Mouse (Mus musculus) midbrain, embryonic 15.5 days (tissue): ENCODE results near the gene Flvcr1. TPM values are rescaled to one million over a fixed set of nuclear protein-coding genes. Genes with fewer than 3 reads are reported as not detected.

ENCODE experiments used
- ATAC-seq: fragments of 200-750 bp; cut with Nextera tagmentation; replicated peaks from 2 replicates; pipeline ENCODE4 v1.8.0; 2017; ENCODE audit warnings: moderate TSS enrichment
- H3K27ac ChIP-seq: fragments of 300-500 bp; sonication (generic); 2 replicates; pipeline ENCODE4 v1.5.1; 2015; ENCODE audit warnings: mild to moderate bottlenecking, inconsistent platforms
- H3K27me3 ChIP-seq: fragments of 300-500 bp; sonication (generic); replicated peaks from 2 replicates; pipeline ENCODE4 v1.6.1; 2015; ENCODE audit warnings: inconsistent platforms
- H3K36me3 ChIP-seq: fragments of 300-500 bp; sonication (generic); replicated peaks from 2 replicates; pipeline ENCODE4 v1.6.1; 2015; ENCODE audit warnings: inconsistent platforms
- H3K4me1 ChIP-seq: fragments of 300-500 bp; sonication (generic); 2 replicates; pipeline ENCODE4 v1.6.1; 2015; ENCODE audit warnings: inconsistent platforms
- H3K4me2 ChIP-seq: fragments of 300-500 bp; sonication (generic); 2 replicates; pipeline ENCODE4 v1.6.1; 2015; ENCODE audit warnings: inconsistent platforms, mild to moderate bottlenecking, moderate library complexity
- H3K4me3 ChIP-seq: fragments of 300-500 bp; sonication (generic); 2 replicates; pipeline ENCODE4 v1.5.1; 2015; ENCODE audit warnings: mild to moderate bottlenecking, inconsistent platforms
- H3K9ac ChIP-seq: fragments of 300-500 bp; sonication (generic); 2 replicates; pipeline ENCODE4 v1.6.1; 2015; ENCODE audit warnings: mild to moderate bottlenecking, inconsistent platforms
- H3K9me3 ChIP-seq: fragments of 300-500 bp; sonication (generic); 2 replicates; pipeline ENCODE4 v1.6.1; 2016; ENCODE audit warnings: inconsistent platforms
- WGBS: fragments of 180-500 bp; shearing (Covaris S2); methylation state at CpG from one replicate; pipeline ENCODE4 v1.1.7; 2015; ENCODE audit warnings: mixed read lengths; 5-methylcytosine and 5-hydroxymethylcytosine counted together
- polyA plus RNA-seq: library from polyadenylated mRNA; unstranded; fragments of >200 nt; fragmentation: Nextera tagmentation; extraction: Ambion mirVana; gene quantifications from 2 replicates; pipeline ENCODE4 v1.2.1, GENCODE M21; 2015

The Flvcr1 gene
- polyA plus RNA-seq, 1 experiment from 2014 or later = 8.7 TPM

DNA sequence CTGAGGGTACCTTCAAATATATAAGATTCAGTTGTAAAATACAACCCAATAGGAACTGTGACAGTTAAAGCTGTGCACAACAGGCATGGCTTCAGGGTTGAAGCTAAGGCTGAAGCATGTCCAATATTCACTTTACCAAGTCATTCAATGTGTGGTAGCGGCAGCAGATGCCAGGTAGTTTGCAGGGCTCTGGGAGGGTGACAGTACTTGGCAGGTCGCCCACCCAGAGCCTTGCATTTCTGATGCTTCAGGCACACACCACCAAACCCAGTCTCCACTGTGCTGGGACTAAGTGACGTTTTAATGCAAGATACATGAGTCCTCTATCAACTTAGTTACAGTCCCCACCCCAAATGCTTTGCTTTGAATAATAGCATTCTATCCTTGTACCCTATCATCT, 25.3 kb downstream of the Flvcr1 start:
- Histone ChIP-seq H3K4me3 (no peak overlapping the region), H3K27me3 (no peaks in the 10 kb centered on the region), H3K9me3 (peaks cover 5% of the 10 kb centered on the region; the same call in 1 of the 2 replicates), H3K36me3 (peaks cover 7% of the 10 kb centered on the region; the same call in 1 of the 2 replicates), H3K9ac (no peak overlapping the region), H3K27ac (no peak overlapping the region), H3K4me2 (no peak overlapping the region), H3K4me1 (no peaks in the 10 kb centered on the region)
- 83% methylated on average over 3 of the region's 3 CpGs for WGBS
- ATAC-seq = no peak

DNA sequence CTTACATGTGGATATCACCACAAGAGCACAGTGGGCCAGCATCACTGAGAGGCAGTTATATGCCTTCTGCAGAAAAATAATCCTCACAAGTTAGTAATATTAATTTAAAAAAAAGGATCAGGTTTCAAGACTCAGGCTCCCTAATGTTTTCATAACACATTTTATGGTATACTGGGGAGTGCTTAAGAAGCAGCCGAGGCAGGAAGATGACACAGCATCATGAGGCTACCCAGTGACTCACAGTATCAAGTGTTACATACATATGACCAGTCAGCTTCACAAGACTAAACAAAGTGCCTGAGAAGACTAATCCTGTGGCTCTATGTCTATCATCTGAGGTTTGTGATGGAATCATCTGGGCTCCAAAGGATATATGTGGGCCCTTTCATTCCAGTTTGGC, 27.9 kb downstream of the Flvcr1 start:
- Histone ChIP-seq H3K4me3 (no peak overlapping the region), H3K27me3 (no peaks in the 10 kb centered on the region), H3K27ac (no peak overlapping the region), H3K4me2 (no peak overlapping the region), H3K9me3 (peaks cover 5% of the 10 kb centered on the region; the same call in 1 of the 2 replicates), H3K9ac (no peak overlapping the region), H3K4me1 (no peaks in the 10 kb centered on the region), H3K36me3 (no peaks in the 10 kb centered on the region)
- 85% methylated on average over 1 of the region's 1 CpGs for WGBS
- ATAC-seq = no peak

DNA sequence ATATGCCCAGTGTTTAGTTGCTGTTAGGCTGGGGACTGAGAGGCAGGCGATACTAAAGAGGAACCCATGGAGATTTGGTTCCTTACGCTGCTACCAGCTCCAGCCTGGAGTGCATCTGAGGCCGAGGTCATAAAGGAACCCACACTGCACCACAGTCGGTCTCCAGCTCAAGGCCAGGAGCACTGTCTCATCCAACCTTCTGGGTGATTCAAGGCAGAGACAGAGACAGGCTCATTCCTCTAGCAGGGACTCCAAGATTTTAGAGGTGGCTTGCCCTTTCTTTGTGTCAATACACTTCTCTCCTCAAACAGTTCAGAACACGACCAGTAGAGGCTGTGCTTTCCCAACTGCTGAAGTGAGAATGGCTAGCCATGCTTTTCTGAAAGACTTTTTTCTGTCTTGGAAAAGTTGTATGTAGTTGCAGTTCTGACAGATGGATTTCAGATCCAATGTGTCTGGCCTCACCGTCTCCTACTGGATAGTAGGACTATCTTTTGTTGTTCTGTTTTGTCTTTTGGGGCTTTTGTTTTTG, 29.5 kb downstream of the Flvcr1 start:
- H3K27ac ChIP-seq = no peak overlapping the region
- H3K4me2 ChIP-seq = no peak overlapping the region
- H3K4me1 ChIP-seq = no peaks in the 10 kb centered on the region
- ATAC-seq = no peak
- no peak overlapping the region for H3K4me3 ChIP-seq
- H3K9ac ChIP-seq = no peak overlapping the region
- H3K36me3 ChIP-seq = no peaks in the 10 kb centered on the region
- H3K9me3 ChIP-seq = peaks cover 5% of the 10 kb centered on the region; the same call in 1 of the 2 replicates
- 77% methylated on average over 6 of the region's 6 CpGs for WGBS
- H3K27me3 ChIP-seq = no peaks in the 10 kb centered on the region

DNA sequence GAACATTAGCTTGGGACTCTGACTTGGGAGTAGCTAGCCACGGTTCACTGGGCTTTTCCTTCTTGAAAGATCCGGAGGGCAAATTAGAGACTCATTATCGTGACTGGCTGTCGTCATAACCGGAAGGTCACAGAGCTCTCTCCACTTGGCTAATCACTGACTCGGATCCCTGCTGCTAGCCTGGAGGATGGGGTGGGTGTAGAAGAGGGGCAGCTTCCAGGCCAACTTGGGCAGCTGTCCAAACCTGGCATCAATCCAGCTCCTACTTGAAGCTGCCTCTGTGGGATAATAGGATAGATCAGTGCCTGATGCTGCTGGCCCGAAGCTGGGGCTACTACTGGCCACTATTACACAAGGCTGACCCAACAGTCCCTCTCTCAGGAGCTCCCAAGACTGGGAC, 30.4 kb downstream of the Flvcr1 start:
- Histone ChIP-seq H3K27ac (no peak overlapping the region), H3K36me3 (no peaks in the 10 kb centered on the region), H3K4me3 (no peak overlapping the region), H3K27me3 (no peaks in the 10 kb centered on the region), H3K9ac (no peak overlapping the region), H3K4me2 (no peak overlapping the region), H3K4me1 (no peaks in the 10 kb centered on the region), H3K9me3 (peaks cover 5% of the 10 kb centered on the region; the same call in 1 of the 2 replicates)
- no peak for ATAC-seq
- 59% methylated on average over 7 of the region's 7 CpGs for WGBS

DNA sequence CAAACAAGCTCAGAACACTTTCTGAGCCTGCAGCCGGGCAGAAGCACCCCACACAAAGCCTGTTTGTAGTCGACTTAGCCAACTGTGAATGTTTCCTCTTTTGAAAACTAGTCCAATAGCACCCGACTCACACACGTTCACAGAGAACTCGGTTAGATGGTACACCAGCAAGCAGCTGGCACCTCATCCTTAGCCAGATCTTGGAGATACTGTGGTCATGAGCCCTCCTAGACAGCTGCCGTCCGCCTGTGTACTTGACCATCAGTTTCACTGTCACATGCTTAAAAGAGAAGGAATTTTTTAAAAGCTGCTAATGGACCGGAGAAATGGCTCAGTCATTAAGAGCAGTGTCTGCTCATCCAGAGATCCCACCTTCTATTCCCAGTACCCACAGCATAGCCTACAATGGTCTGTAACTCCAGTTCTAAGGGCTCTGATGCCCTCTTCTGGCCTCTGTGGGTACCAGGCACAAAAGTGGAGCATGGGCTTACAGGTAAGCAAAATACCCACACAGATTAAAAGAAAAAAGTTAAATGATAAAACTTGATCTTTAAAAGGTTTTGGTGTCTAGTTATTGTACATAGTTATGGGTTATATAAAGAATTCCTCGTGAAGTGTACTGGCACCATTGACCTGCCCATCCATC, 36.4 kb downstream of the Flvcr1 start:
- Histone ChIP-seq H3K4me1 (no peaks in the 10 kb centered on the region), H3K9me3 (no peaks in the 10 kb centered on the region), H3K27ac (no peak overlapping the region), H3K27me3 (no peaks in the 10 kb centered on the region), H3K9ac (no peak overlapping the region), H3K4me3 (no peak overlapping the region), H3K36me3 (no peaks in the 10 kb centered on the region), H3K4me2 (no peak overlapping the region)
- WGBS = 88% methylated on average over 9 of the region's 9 CpGs
- ATAC-seq = no peak

GRCm38 (mm10) chr1:190981412-190981811, 44.5 kb downstream of the Flvcr1 start:
- H3K4me2 ChIP-seq = no peak overlapping the region
- WGBS = 89% methylated on average over 4 of the region's 4 CpGs
- H3K36me3 ChIP-seq = no peaks in the 10 kb centered on the region
- no peak overlapping the region for H3K4me3 ChIP-seq
- H3K4me1 ChIP-seq = peaks cover 15% of the 10 kb centered on the region
- ATAC-seq = no peak
- no peak overlapping the region for H3K27ac ChIP-seq
- no peak overlapping the region for H3K9ac ChIP-seq
- no peaks in the 10 kb centered on the region for H3K27me3 ChIP-seq
- H3K9me3 ChIP-seq = no peaks in the 10 kb centered on the region

- Histone ChIP-seq H3K9me3 (no peaks in the 10 kb centered on the region), H3K27ac (no peak overlapping the region), H3K27me3 (no peaks in the 10 kb centered on the region), H3K36me3 (no peaks in the 10 kb centered on the region), H3K9ac (no peak overlapping the region), H3K4me1 (peaks cover 24% of the 10 kb centered on the region), H3K4me2 (no peak overlapping the region), H3K4me3 (no peak overlapping the region)
- 96% methylated on average over 1 of the region's 1 CpGs for WGBS
- ATAC-seq = no peak
Observed at GRCm38 (mm10) chr1:190980470-190980869, 45.5 kb downstream of the Flvcr1 start.

DNA sequence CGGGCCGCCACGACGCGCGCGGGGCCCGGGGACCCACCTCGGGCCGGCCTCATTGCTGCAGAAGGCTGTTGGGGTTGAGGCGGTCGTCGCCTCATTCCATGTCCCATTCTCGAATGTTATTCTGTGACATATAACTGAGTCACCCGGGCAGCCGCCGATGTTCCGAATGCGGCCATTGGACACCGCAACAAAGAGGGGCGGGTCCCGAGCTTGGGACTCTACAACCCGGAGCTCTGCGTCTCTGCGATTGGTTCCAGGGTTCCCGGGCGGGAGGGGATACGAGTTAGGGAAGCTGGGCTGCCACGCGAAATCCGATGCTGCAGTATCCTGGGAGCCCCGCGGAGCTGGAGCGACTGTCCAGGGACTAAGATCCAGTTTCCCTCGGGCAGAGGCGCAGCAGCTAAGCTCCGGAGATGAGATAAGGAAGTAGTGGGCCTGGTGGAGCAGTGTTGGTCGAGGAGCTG, 46.8 kb downstream of the Flvcr1 start, which contains the start of gene Vash2:
Vash2 (minus strand) TSS at position 197 of the 464 bp plus-strand sequence.
- H3K4me1 ChIP-seq = peaks cover 30% of the 10 kb centered on the region
- 1% methylated on average over 38 of the region's 38 CpGs for WGBS
- H3K9me3 ChIP-seq = no peaks in the 10 kb centered on the region
- peak within 1 kb of the TSS; percentile 94 for H3K4me3 ChIP-seq
- ATAC-seq = peak; percentile 97
- H3K4me2 ChIP-seq = peak within 1 kb of the TSS; percentile 87
- H3K27ac ChIP-seq = peak within 1 kb of the TSS; percentile 98
- H3K36me3 ChIP-seq = peaks cover 1% of the 10 kb centered on the region; the same call in 1 of the 2 replicates
- no peaks in the 10 kb centered on the region for H3K27me3 ChIP-seq
- H3K9ac ChIP-seq = peak within 1 kb of the TSS; percentile 98

- H3K27ac ChIP-seq = peak overlapping the region; percentile 98
- peak; percentile 82; the same call in 1 of the 2 replicates for ATAC-seq
- no peaks in the 10 kb centered on the region for H3K9me3 ChIP-seq
- under 1% methylated on average over 46 of the region's 46 CpGs for WGBS
- peaks cover 33% of the 10 kb centered on the region for H3K4me1 ChIP-seq
- no peaks in the 10 kb centered on the region for H3K27me3 ChIP-seq
- H3K4me3 ChIP-seq = peak overlapping the region; percentile 94
- H3K9ac ChIP-seq = peak overlapping the region; percentile 98
- peak overlapping the region; percentile 87 for H3K4me2 ChIP-seq
- H3K36me3 ChIP-seq = peaks cover 3% of the 10 kb centered on the region; the same call in 1 of the 2 replicates
Observed at GRCm38 (mm10) chr1:190978511-190979073, 47.4 kb downstream of the Flvcr1 start.

GRCm38 (mm10) chr1:190978001-190978400, 48.0 kb downstream of the Flvcr1 start:
- 1% methylated on average over 22 of the region's 22 CpGs for WGBS
- H3K4me1 ChIP-seq = peaks cover 37% of the 10 kb centered on the region
- no peaks in the 10 kb centered on the region for H3K27me3 ChIP-seq
- H3K4me3 ChIP-seq = peak overlapping the region; percentile 94
- peak; percentile 22 for ATAC-seq
- H3K27ac ChIP-seq = peak overlapping the region; percentile 98
- H3K36me3 ChIP-seq = peaks cover 3% of the 10 kb centered on the region; the same call in 1 of the 2 replicates
- H3K9me3 ChIP-seq = no peaks in the 10 kb centered on the region
- H3K9ac ChIP-seq = peak overlapping the region; percentile 98
- H3K4me2 ChIP-seq = peak overlapping the region; percentile 87

DNA sequence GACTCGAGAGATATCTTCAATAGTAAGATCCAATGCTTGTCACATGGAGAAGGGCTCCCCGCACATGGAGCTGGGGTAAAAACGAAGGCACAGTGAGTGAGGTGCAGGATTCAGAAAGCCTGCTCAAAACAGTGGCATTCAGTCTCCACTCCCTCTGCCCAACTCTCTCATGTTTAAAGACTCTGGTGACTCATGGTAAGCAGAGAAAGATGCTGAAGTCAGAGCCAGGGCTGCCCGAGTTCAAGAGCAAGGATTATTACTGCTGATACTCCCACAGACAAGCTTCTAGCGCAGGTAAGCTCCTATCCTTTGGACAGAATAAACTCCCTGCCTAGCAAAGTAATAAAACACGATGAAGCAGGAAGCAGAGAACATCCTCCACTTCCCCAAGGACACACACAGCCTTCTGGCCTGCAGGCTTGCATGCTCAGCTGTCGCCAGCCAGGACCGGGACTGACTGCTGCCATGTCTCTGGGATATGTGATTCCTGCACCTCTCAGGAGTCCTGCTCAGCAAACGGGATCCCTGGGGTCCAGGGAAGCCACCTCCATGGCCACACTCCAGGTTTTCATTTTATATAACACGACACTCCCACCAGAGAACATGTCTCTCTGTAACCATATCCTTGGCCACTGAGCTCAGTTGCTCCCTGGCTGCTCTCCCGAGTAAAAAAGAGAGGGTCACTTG, 48.9 kb downstream of the Flvcr1 start:
- Histone ChIP-seq H3K27ac (peak overlapping the region; percentile 49), H3K4me2 (peak overlapping the region; percentile 87), H3K9me3 (no peaks in the 10 kb centered on the region), H3K27me3 (no peaks in the 10 kb centered on the region), H3K4me1 (peaks cover 42% of the 10 kb centered on the region), H3K9ac (peak overlapping the region; percentile 98), H3K4me3 (peak overlapping the region; percentile 94), H3K36me3 (peaks cover 3% of the 10 kb centered on the region; the same call in 1 of the 2 replicates)
- no peak for ATAC-seq
- WGBS = 47% methylated on average over 11 of the region's 11 CpGs

- Histone ChIP-seq H3K4me1 (peaks cover 42% of the 10 kb centered on the region), H3K27ac (no peak overlapping the region), H3K4me3 (no peak overlapping the region), H3K36me3 (peaks cover 14% of the 10 kb centered on the region), H3K9me3 (no peaks in the 10 kb centered on the region), H3K27me3 (no peaks in the 10 kb centered on the region), H3K9ac (no peak overlapping the region), H3K4me2 (no peak overlapping the region)
- ATAC-seq = no peak
- 79% methylated on average over 1 of the region's 1 CpGs for WGBS
Observed at GRCm38 (mm10) chr1:190974833-190975232, 51.1 kb downstream of the Flvcr1 start.
